Mouse (Mus musculus) MEL (cell line): ENCODE results near the gene Aldh6a1.

Experiments
- CTCF ChIP-seq, 3 experiments: IDR thresholded peaks in 2 of 3; conservative IDR thresholded peaks in 1 of 3; 2 replicates each; pipeline ENCODE4 v1.5.1; 2011 to 2012; ENCODE audit warnings: low read length in 3 of 3, low read depth in 2 of 3, mild to moderate bottlenecking in 2 of 3, improper control_type of control experiment in 1 of 3, inconsistent platforms in 1 of 3, mixed read lengths in 1 of 3, moderate library complexity in 1 of 3; ENCODE audit not compliant: control insufficient read depth in 1 of 3, insufficient read depth in 1 of 3, poor library complexity in 1 of 3, severe bottlenecking in 1 of 3
- POLR2A ChIP-seq, 2 experiments: IDR thresholded peaks; 2 replicates each; pipeline ENCODE4 v1.6.1; 2011 to 2012; ENCODE audit warnings: low read length in 2 of 2, mild to moderate bottlenecking in 2 of 2, control low read depth in 1 of 2, improper control_type of control experiment in 1 of 2, low read depth in 1 of 2, moderate library complexity in 1 of 2; ENCODE audit not compliant: control insufficient read depth in 1 of 2, insufficient read depth in 1 of 2, poor library complexity in 1 of 2

DNA sequence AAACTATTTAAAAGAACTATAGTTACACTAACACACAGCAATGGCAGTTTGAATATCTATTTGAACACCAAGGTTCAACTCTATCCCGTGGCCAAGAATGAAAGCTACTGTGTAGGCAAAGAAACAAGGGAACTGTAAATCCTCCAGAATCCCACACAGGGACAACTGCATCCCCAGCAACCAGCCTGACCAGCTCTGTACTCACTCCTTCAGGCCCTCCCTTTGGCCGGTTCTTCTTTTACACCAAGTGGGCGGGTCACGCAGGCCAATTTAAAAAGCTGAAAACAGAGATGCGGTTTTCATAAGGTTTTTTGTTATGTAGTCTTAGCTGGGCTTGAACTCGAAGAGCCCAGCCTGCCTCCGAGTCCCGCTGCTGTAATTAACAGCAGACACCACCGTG, 51.7 kb downstream of the Aldh6a1 start:
- TF ChIP-seq POLR2A (IDR thresholded peaks at IDR 0.05; ENCODE audit: control insufficient read depth in 1 of 2, insufficient read depth in 1 of 2, low read depth in 1 of 2, low read length in 2 of 2, poor library complexity in 1 of 2) (no peak), CTCF (IDR thresholded peaks at IDR 0.05 in 2 of 3, conservative IDR thresholded peaks at IDR 0.05 in 1 of 3; ENCODE audit: control insufficient read depth in 1 of 3, insufficient read depth in 1 of 3, low read depth in 2 of 3, low read length in 3 of 3, poor library complexity in 1 of 3, severe bottlenecking in 1 of 3) (no peak)
